Mouse (Mus musculus): Measurements from ENCODE around the gene Zfp771.

GRCm38 (mm10) chr7:127255965-127256364 is 11.9 kb downstream of the Zfp771 start:
- no peak for TF ChIP-seq POLR2A (IDR thresholded peaks at IDR 0.05; ENCODE audit: borderline replicate concordance, control insufficient read depth, low read depth, low read length)
- TF ChIP-seq CTCF (IDR thresholded peaks at IDR 0.05; ENCODE audit: control insufficient read depth, insufficient read depth, low read length) = no peak
